Mouse (Mus musculus): ENCODE results near the gene Asb15. TPM values are rescaled to one million over a fixed set of nuclear protein-coding genes. Genes with fewer than 3 reads are reported as not detected.

The Asb15 gene
- polyA plus RNA-seq, 1 experiment from 2014 or later, result not detected

- Histone ChIP-seq H3K4me1 (no peaks in the 10 kb centered on the region), H3K9me3 (replicated peaks) (no peaks in the 10 kb centered on the region), H3K4me3 (no peak overlapping the region), H3K27me3 (ENCODE audit: low read depth, poor library complexity, severe bottlenecking) (no peaks in the 10 kb centered on the region), H3K27ac (no peak overlapping the region), H3K36me3 (no peaks in the 10 kb centered on the region)
- WGBS, result 74% methylated on average over 3 of the region's 3 CpGs
- DNase-seq (ENCODE audit: low spot score), result no peak
Measured at GRCm38 (mm10) chr6:24602351-24602750, 74.4 kb downstream of the Asb15 start.

GRCm38 (mm10) chr6:24602993-24603392, 75.0 kb downstream of the Asb15 start:
- H3K36me3 ChIP-seq, result no peaks in the 10 kb centered on the region

GRCm38 (mm10) chr6:24604289-24604688, 76.3 kb downstream of the Asb15 start:
- no peaks in the 10 kb centered on the region for H3K36me3 ChIP-seq
- no peaks in the 10 kb centered on the region for H3K27me3 ChIP-seq (ENCODE audit: low read depth, poor library complexity, severe bottlenecking)
- no peaks in the 10 kb centered on the region for H3K9me3 ChIP-seq (replicated peaks)
- no peak overlapping the region for H3K27ac ChIP-seq
- DNase-seq (ENCODE audit: low spot score), result no peak
- H3K4me1 ChIP-seq, result no peaks in the 10 kb centered on the region
- no peak overlapping the region for H3K4me3 ChIP-seq
- WGBS, result 93% methylated on average over 7 of the region's 7 CpGs

More at GRCm38 (mm10) chr6:24602993-24603392, 75.0 kb downstream of the Asb15 start:
- Histone ChIP-seq H3K4me1 (no peaks in the 10 kb centered on the region), H3K9me3 (replicated peaks) (no peaks in the 10 kb centered on the region), H3K27me3 (ENCODE audit: low read depth, poor library complexity, severe bottlenecking) (no peaks in the 10 kb centered on the region), H3K4me3 (no peak overlapping the region), H3K27ac (no peak overlapping the region)
- DNase-seq (ENCODE audit: low spot score), result no peak
- 96% methylated on average over 5 of the region's 5 CpGs for WGBS

- H3K4me1 ChIP-seq, result no peaks in the 10 kb centered on the region
- WGBS, result 94% methylated on average over 8 of the region's 8 CpGs
- H3K36me3 ChIP-seq, result no peaks in the 10 kb centered on the region
- no peak for DNase-seq (ENCODE audit: low spot score)
- no peak overlapping the region for H3K4me3 ChIP-seq
- H3K27me3 ChIP-seq (ENCODE audit: low read depth, poor library complexity, severe bottlenecking), result no peaks in the 10 kb centered on the region
- no peaks in the 10 kb centered on the region for H3K9me3 ChIP-seq (replicated peaks)
- no peak overlapping the region for H3K27ac ChIP-seq
Measured at GRCm38 (mm10) chr6:24605631-24606030, 77.7 kb downstream of the Asb15 start.

GRCm38 (mm10) chr6:24606512-24606911, 78.6 kb downstream of the Asb15 start:
- WGBS, result 76% methylated on average over 10 of the region's 10 CpGs
- H3K36me3 ChIP-seq, result no peaks in the 10 kb centered on the region
- H3K27me3 ChIP-seq (ENCODE audit: low read depth, poor library complexity, severe bottlenecking), result no peaks in the 10 kb centered on the region
- no peak overlapping the region for H3K27ac ChIP-seq
- no peaks in the 10 kb centered on the region for H3K9me3 ChIP-seq (replicated peaks)
- no peak for DNase-seq (ENCODE audit: low spot score)
- no peaks in the 10 kb centered on the region for H3K4me1 ChIP-seq
- no peak overlapping the region for H3K4me3 ChIP-seq

- DNase-seq (ENCODE audit: low spot score), result no peak
- H3K36me3 ChIP-seq, result peaks cover 3% of the 10 kb centered on the region; the same call in 1 of the 2 replicates
- no peaks in the 10 kb centered on the region for H3K27me3 ChIP-seq (ENCODE audit: low read depth, poor library complexity, severe bottlenecking)
- no peak overlapping the region for H3K4me3 ChIP-seq
- no peaks in the 10 kb centered on the region for H3K9me3 ChIP-seq (replicated peaks)
- no peak overlapping the region for H3K27ac ChIP-seq
- WGBS, result 90% methylated on average over 15 of the region's 15 CpGs
- no peaks in the 10 kb centered on the region for H3K4me1 ChIP-seq
Measured at GRCm38 (mm10) chr6:24607531-24607930, 79.6 kb downstream of the Asb15 start.

GRCm38 (mm10) chr6:24608129-24608528, 80.2 kb downstream of the Asb15 start:
- Histone ChIP-seq H3K9me3 (replicated peaks) (no peaks in the 10 kb centered on the region), H3K27me3 (ENCODE audit: low read depth, poor library complexity, severe bottlenecking) (no peaks in the 10 kb centered on the region), H3K4me1 (no peaks in the 10 kb centered on the region), H3K27ac (no peak overlapping the region), H3K36me3 (peaks cover 7% of the 10 kb centered on the region), H3K4me3 (no peak overlapping the region)
- WGBS, result 84% methylated on average over 4 of the region's 4 CpGs
- no peak for DNase-seq (ENCODE audit: low spot score)

- Histone ChIP-seq H3K27me3 (ENCODE audit: low read depth, poor library complexity, severe bottlenecking) (no peaks in the 10 kb centered on the region), H3K4me3 (no peak overlapping the region), H3K36me3 (peaks cover 13% of the 10 kb centered on the region), H3K4me1 (no peaks in the 10 kb centered on the region), H3K27ac (no peak overlapping the region), H3K9me3 (replicated peaks) (no peaks in the 10 kb centered on the region)
- 93% methylated on average over 3 of the region's 3 CpGs for WGBS
- no peak for DNase-seq (ENCODE audit: low spot score)
Measured at GRCm38 (mm10) chr6:24608682-24609081, 80.7 kb downstream of the Asb15 start.

- no peak for DNase-seq (ENCODE audit: low spot score)
- no peaks in the 10 kb centered on the region for H3K27me3 ChIP-seq (ENCODE audit: low read depth, poor library complexity, severe bottlenecking)
- H3K4me1 ChIP-seq, result no peaks in the 10 kb centered on the region
- peaks cover 21% of the 10 kb centered on the region for H3K36me3 ChIP-seq
- no peak overlapping the region for H3K27ac ChIP-seq
- no peak overlapping the region for H3K4me3 ChIP-seq
- H3K9me3 ChIP-seq (replicated peaks), result no peaks in the 10 kb centered on the region
- 70% methylated on average over 4 of the region's 4 CpGs for WGBS
Measured at GRCm38 (mm10) chr6:24609531-24609930, 81.6 kb downstream of the Asb15 start.

- no peaks in the 10 kb centered on the region for H3K9me3 ChIP-seq (replicated peaks)
- peaks cover 29% of the 10 kb centered on the region for H3K36me3 ChIP-seq
- DNase-seq (ENCODE audit: low spot score), result no peak
- no peak overlapping the region for H3K27ac ChIP-seq
- no peak overlapping the region for H3K4me3 ChIP-seq
- H3K4me1 ChIP-seq, result no peaks in the 10 kb centered on the region
- 88% methylated on average over 4 of the region's 4 CpGs for WGBS
- H3K27me3 ChIP-seq (ENCODE audit: low read depth, poor library complexity, severe bottlenecking), result no peaks in the 10 kb centered on the region
Measured at GRCm38 (mm10) chr6:24610358-24610757, 82.4 kb downstream of the Asb15 start.

- WGBS, result 87% methylated on average over 7 of the region's 7 CpGs
- Histone ChIP-seq H3K9me3 (replicated peaks) (no peaks in the 10 kb centered on the region), H3K4me1 (no peaks in the 10 kb centered on the region), H3K27me3 (ENCODE audit: low read depth, poor library complexity, severe bottlenecking) (no peaks in the 10 kb centered on the region), H3K4me3 (no peak overlapping the region), H3K27ac (no peak overlapping the region), H3K36me3 (peaks cover 46% of the 10 kb centered on the region)
- no peak for DNase-seq (ENCODE audit: low spot score)
Measured at GRCm38 (mm10) chr6:24612074-24612755, 84.3 kb downstream of the Asb15 start.

GRCm38 (mm10) chr6:24613346-24613745, 85.4 kb downstream of the Asb15 start:
- Histone ChIP-seq H3K27me3 (ENCODE audit: low read depth, poor library complexity, severe bottlenecking) (no peaks in the 10 kb centered on the region), H3K9me3 (replicated peaks) (no peaks in the 10 kb centered on the region), H3K27ac (no peak overlapping the region), H3K36me3 (peaks cover 58% of the 10 kb centered on the region), H3K4me3 (no peak overlapping the region), H3K4me1 (no peaks in the 10 kb centered on the region)
- 95% methylated on average over 6 of the region's 6 CpGs for WGBS
- no peak for DNase-seq (ENCODE audit: low spot score)

- WGBS, result 94% methylated on average over 4 of the region's 4 CpGs
- no peak for DNase-seq (ENCODE audit: low spot score)
- H3K36me3 ChIP-seq, result peaks cover 63% of the 10 kb centered on the region
Measured at GRCm38 (mm10) chr6:24613918-24614317, 86.0 kb downstream of the Asb15 start.

GRCm38 (mm10) chr6:24616746-24617145, 88.8 kb downstream of the Asb15 start:
- no peak for DNase-seq (ENCODE audit: low spot score)
- Histone ChIP-seq H3K9me3 (replicated peaks) (no peaks in the 10 kb centered on the region), H3K27me3 (ENCODE audit: low read depth, poor library complexity, severe bottlenecking) (no peaks in the 10 kb centered on the region), H3K36me3 (peaks cover 73% of the 10 kb centered on the region), H3K27ac (no peak overlapping the region), H3K4me3 (no peak overlapping the region), H3K4me1 (no peaks in the 10 kb centered on the region)
- 86% methylated on average over 4 of the region's 4 CpGs for WGBS

More at GRCm38 (mm10) chr6:24613918-24614317, 86.0 kb downstream of the Asb15 start:
- H3K27me3 ChIP-seq (ENCODE audit: low read depth, poor library complexity, severe bottlenecking), result no peaks in the 10 kb centered on the region
- H3K4me1 ChIP-seq, result no peaks in the 10 kb centered on the region
- H3K4me3 ChIP-seq, result no peak overlapping the region
- no peaks in the 10 kb centered on the region for H3K9me3 ChIP-seq (replicated peaks)
- no peak overlapping the region for H3K27ac ChIP-seq
